Mouse (Mus musculus) testis, adult 2 months (tissue): ENCODE measurements around the gene Rab22a.

ENCODE experiments used
- CTCF ChIP-seq: fragments of 200-500 bp; IDR thresholded peaks from 2 replicates; pipeline ENCODE4 v1.5.1; 2012; ENCODE audit warnings: low read depth, mild to moderate bottlenecking, inconsistent platforms, low read length, moderate library complexity; ENCODE audit not compliant: control insufficient read depth, insufficient read depth, insufficient replicate concordance
- POLR2A ChIP-seq: fragments of 200-500 bp; IDR thresholded peaks from 2 replicates; pipeline ENCODE4 v1.6.1; 2012; ENCODE audit warnings: low read depth, mild to moderate bottlenecking, inconsistent platforms, low read length, moderate library complexity; ENCODE audit not compliant: control insufficient read depth

- no peak for TF ChIP-seq POLR2A
- TF ChIP-seq CTCF, result no peak
Measured at GRCm38 (mm10) chr2:173712656-173713055, 53.1 kb downstream of the Rab22a start.
